Mouse (Mus musculus) fibroblast of lung, adult 2 months (primary cell): Measurements from ENCODE around the gene Slc44a1.

ENCODE experiments used
- DNase-seq: peaks from one replicate; pipeline ENCODE4 v3.0.0-alpha.2; 2011; ENCODE audit warnings: low read depth

Gene Slc44a1

DNA sequence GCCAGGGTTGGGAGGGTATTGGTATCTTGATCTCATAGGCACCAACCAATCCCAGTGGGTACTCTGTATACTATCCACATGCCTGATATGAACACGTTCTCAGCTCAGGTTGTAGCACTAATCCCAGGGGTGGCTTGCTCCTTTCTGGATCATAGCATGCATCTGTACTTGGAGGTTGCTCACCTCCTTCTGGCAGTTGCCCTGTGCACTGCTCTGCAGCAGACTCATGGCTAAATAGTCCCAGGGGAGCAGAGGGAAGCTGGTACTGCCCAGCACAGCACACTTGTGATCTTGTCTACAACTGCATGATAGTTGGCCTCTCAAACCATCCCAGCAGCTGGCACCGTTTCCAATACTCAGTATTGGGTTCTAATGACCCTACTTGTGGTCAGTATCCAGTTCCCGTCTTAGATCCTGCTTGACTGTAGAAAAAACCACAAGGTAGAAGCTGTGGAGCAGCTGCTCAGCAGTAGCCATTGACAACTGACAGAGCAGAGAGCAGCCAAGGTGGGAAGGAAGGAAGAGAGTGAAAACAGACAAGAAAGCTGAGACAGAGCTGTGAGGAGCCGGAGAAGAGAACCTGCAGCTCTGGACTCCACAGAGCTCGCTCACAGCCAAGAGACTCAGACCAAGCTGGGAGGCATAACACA, 174.5 kb downstream of the Slc44a1 start:
- DNase-seq, result no peak

DNA sequence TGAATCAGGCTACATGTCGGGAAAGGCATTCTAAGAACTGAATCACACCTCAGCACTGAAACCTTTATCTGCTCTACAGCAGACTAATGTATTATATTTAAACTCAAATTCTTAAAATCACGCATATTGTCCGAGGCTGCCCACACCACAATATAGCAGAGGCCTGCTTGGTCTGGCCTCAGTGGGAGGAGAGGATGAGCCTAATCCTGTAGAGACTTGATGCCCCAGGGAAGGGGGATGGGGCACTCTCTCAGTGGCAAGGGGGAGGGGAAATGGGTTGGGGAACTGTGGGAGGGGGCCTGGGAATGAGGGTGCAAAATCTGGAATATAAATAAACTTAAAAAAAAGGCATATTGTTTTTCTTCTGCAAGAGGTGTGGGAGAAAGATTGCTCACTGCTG, 177.8 kb downstream of the Slc44a1 start:
- no peak for DNase-seq

DNA sequence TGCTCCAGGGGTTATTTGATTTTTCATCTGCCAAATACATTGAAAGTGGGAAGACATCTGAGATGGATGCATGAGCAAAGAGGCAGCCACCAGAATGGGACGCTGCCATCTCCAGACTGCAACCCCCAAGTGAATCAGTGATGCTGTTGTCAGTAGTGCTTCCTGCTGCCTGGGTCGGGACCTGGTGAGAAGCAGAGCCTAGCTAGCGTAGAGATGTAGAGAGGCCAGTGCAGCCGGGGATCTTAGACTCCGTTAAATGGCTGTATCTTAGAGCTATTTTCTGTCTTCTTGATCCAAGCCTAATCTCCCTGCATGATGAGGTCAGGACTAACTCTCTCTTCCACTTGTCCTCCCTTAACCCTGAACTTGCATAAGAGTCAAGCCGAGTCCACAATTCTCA, 179.9 kb downstream of the Slc44a1 start:
- DNase-seq, result no peak

DNA sequence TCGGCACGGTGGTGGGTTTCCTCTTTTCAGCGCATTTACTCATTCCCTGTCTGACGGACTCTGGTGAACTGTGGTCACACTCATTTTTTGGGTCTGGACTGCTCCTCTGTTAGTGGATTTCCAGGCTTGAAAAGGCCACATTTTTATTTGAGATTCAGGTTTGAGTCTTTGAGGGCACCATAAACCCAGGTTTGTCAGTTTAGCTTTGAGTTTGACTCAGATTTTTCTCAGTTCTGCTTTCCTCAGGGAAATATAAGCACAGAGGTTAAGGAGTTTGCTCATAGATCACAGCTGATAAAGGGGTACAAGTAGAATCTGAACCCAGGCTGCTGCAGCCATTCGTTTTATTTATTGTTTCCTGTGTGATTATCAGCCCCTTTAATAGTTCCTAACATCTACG, 180.9 kb downstream of the Slc44a1 start:
- no peak for DNase-seq

DNA sequence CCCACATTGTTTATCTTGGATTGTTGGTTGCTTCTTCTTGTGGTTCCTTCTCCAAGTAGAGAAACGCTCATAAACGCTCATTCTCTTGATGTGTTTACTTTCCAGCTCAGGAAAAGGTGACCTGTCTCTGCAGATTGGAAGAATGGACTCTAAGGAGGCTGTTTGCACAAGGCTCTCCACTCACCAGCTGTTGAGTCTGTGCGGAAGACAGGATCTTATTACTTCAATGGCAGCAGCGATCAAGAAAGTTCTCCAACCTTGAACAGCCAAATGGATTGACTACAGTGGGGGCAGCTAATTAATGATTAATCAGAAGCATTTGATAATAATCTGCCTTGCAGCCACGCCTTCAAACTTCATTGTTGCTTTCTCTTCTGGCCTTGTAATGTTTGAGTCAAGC, 181.3 kb downstream of the Slc44a1 start:
- no peak for DNase-seq

DNA sequence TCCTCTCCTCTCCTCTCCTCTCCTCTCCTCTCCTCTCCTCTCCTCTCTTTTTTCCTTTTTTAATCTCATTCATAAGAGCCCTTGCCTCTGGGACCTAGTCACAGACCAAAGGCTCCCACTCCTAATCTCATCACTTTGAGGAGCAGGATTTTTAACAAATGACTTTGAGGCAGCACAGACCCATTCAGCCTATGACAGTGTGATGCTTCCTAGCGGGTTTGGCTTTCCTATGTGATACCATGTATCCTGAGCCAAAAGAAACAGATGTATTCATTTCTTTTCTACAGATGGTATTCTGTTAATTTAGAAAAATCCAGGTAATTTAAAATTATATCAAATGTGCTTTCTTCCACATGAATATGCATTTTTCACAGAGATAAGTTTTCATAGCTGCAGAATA, 183.5 kb downstream of the Slc44a1 start:
- DNase-seq, result no peak

DNA sequence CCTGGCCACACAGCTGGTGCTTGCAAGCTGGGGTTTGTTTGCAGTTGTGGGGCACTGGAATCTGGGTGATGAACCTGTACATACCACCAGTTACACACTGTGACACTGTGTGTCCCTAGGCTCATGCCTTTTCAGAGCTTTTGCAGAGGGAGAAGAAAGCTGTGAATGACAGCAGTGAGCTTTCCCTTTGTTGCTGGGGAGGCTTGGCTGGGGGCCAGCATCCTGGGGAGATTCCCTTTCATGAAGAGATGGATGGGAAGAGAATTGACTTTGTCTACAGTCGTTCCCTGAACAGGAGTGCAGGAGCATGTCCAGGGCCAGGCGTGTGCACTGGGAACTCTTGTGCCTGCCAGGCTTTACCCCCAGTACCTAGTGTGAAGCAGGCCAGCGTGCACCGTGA, 184.6 kb downstream of the Slc44a1 start:
- no peak for DNase-seq

DNA sequence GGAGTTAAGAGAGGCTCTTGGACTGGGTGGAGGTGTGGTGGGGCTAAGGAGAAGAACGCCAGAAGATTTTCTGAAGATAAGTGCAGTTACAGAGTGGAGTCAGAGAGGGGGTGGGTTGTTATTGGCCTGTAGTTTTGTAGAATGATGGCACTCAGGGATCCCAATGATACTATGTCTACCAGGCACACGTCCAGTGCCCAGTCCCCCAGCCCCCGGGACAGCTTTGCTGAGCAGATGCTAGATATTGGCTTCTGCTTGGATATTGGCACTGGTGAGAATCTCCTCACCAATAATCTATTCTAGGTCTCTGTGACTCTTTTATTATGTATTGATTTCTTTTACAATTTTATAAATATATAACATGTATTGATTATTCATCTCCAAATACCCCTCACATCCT, 185.1 kb downstream of the Slc44a1 start:
- DNase-seq, result no peak

DNA sequence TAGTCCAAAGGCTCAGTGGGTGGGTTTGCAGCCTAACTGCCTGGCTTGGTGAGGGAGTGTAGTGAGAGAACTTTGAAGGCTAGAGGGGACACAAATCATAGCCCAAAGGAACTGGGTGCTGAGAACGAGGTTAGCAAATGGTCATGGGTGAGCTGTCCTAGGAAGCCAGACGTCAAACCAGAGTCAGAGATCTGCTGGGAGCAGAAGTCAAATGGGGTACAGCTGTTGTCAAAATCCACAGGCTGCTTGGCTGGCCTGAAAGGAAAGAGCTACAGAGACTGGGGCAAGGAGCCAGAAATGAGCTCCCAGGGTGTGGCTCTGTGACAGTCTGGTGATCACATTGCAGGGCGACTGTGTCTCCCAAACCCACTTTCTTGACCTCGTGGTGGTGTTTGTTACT, 188.7 kb downstream of the Slc44a1 start:
- DNase-seq, result no peak

DNA sequence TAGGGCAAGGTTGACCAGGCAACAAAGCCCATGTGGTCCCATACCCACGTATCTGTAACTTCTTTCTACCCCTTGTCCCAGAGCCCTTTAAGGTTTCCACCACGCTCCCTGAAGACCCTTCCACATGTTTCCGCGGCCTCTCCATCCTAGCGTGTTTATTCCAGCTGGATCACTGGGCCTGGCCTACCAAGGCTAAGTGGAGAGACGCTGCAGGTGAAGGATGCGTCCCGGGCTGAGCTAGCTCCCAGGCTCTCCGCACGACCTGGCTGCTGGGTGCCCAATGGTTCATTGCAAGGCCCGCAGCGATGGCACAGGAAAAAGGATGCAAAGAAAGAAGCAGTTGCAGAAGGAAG, 190.7 kb downstream of the Slc44a1 start:
- no peak for DNase-seq

DNA sequence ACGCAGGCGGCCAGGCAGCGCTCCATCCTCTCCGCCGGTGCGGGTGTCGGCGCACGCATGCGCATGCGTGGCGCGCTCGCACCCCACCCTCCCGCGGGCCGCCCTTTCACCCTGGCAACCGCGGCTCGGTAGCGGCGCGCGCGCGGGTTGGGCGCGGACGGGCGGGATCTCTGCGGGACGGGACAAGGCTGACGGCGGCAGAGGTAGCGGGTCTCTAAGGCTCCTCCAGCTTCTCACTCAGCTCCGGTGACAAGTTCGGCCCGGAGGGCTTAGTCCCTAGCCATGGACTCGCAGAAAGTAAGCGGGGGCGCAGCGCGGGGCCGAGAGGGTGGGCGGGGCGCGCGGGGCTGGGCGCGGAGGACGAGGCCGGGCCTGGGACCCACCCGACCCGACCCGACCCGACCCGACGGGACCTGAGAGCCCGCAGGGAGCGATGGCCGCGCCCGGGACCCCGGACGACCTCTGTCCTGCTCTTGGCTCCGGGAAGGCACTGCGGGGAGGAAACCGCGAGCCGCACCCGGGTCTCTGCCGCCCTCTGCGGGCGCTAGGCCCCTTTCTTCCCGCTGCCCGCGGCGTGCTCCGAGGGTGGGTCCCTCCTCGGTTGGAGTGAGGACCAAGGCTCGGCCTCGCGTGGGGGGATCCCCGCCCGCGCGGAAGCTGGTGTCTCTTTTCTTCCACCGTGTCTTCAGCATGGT, 191.2 kb downstream of the Slc44a1 start, which contains the start of gene Fsd1l:
TSS of gene Fsd1l (plus strand) at position 156 of the 695 bp plus-strand sequence.
- DNase-seq, result no peak

DNA sequence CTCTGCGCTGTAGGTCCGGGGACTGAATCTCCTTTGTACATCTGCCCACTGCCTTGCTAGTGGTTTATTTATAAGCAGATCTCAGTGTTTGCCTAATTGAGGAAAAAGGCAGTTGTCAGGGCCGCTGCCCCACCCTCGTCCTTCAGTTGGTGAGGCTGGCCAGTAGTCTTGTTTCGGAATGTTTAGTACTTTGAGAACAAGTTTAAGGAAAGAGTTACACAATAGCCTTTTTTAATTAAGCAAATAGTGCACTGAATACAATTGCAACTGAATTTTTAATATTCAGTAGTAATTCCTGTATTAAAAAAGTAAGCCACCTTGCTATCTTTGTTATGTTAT, 191.8 kb downstream of the Slc44a1 start:
- DNase-seq, result no peak

DNA sequence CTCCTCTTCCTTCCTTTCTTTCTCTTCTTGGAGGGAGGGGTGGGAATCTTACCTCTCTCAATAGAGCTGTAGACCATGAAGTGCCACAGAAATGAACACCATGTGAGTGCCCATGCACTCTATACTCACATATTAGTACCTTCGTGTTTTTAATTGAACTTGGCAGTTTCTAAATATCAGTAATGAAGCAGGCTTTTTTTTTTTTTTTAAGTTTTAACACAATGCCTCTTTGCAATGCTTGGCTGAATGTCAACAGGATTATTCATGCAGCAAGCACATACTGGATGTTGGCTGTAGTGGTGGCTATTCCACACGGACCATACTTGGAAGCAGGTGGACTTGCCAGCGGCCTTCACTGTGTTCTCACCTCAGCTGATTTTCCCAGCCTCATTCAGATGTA, 195.1 kb downstream of the Slc44a1 start:
- no peak for DNase-seq

DNA sequence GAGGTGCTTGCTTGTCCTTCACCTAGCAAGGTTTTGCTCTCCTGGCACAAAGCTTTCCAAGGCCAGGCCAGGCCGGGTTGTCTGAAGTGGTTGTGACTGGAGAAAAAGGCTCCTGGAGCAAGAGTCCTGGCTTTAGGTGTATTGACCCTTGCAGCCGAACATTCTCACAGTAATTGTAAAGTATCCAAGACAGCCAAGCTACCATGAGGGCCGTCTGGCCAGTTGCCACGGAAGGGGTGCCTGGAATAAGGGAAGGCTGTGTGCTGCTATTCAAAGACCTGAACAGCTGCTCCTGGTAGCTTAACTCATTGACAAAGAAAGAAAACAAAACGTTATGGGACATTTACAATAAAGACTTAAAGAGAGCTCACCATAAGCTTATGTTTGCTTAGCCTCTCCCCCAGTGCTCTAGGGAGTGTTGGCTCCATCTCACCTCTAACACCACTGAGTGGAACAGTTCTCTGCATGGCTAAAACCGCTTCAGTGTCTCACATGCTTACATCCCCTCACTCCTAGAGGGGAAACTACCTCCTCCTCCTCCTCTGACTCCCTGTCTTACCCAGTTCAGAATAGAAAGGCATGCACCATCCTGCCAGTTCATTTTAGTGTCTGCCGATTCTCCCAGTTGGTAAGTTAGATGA, 197.2 kb downstream of the Slc44a1 start:
- no peak for DNase-seq

DNA sequence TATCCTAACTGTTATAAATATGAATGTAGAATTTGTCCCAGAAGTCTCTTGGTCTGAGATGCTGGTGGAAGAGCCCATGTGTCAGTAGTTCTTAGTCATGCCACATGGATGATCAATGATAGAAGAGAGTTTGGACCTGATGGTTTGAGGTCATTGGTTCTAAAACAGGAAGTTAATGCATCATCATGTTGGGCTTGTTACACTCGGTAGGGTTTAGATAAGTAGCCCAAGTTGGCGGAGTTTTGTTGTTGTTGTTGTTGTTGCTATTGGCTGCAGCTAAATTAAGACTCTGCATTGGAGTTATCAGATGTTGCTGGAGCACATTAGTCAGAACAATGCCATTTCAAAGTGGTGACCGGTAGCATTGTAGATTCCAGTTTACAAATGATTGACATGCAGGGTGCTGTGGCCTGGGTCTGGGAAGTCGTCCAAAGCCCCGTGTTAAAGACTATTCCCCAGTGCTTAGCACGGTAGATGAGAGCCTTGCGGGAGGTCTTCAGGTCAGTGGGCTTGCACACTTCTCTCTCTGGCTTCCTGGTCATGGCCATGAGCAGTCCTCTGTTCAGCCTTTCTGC, 198.4 kb downstream of the Slc44a1 start:
- no peak for DNase-seq

DNA sequence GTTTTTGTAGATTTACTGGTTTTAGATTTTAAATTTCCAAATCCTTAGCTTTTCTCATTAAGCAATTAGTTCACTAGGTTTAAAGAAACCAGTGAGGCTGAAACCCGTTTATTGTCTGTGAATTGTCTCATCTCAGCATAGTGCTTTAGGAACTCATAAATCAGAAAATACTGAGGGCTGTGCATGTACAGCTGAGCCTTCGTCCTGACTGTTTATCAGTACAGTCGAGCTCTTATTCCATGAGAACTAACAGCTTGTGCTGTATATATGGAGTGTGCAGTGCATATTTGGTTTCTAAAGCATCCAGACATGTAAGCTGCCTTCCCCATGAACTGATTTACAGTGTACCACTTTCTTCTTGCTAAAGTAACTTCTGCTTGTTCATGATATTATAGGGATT, 217.8 kb downstream of the Slc44a1 start:
- no peak for DNase-seq

DNA sequence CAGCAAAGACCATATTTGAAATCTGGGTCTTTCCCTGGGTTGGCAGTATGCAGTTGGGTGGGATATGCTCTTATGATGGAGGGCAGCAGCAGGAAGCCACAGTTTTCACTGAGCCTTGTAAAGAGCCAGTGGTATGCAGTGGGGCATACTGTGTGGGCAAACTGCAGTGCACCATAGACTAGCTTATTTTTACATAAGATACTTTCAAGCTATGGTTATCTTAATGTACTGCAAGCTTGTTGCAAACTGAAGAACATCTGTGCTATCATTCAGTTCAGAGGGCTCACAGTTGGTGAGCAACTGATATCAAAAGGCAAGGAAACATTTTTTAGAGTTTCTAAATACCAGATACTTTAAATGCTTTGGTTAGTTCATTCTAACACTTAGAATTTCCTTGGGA, 220.5 kb downstream of the Slc44a1 start:
- no peak for DNase-seq
